Mouse (Mus musculus) stomach, postnatal 0 days (tissue): ENCODE data around the gene Ulk4. TPM values are rescaled to one million over a fixed set of nuclear protein-coding genes. Genes with fewer than 3 reads are reported as not detected.
A peak's percentile ranks its signal among the peaks of the same experiment; 100 is the strongest.

Experiments
- ATAC-seq: fragments of 200-750 bp; cut with Nextera tagmentation; 2 replicates; pipeline ENCODE4 v1.8.0; 2017; ENCODE audit not compliant: low FRiP score, low TSS enrichment
- DNase-seq: peaks from one replicate; pipeline ENCODE4 v3.0.0-alpha.2; 2016; ENCODE audit warnings: low spot score
- H3K27ac ChIP-seq: fragments of 300-500 bp; sonication (generic); replicated peaks from 2 replicates; pipeline ENCODE4 v1.5.1; 2014; ENCODE audit warnings: mild to moderate bottlenecking, control low read depth
- H3K27me3 ChIP-seq: fragments of 300-500 bp; sonication (generic); 2 replicates; pipeline ENCODE4 v1.6.1; 2014; ENCODE audit warnings: low read length; ENCODE audit not compliant: control insufficient read depth, insufficient read depth
- H3K36me3 ChIP-seq: fragments of 300-500 bp; sonication (generic); 2 replicates; pipeline ENCODE4 v1.6.1; 2014; ENCODE audit warnings: low read length, mixed read lengths; ENCODE audit not compliant: control insufficient read depth, insufficient read depth
- H3K4me1 ChIP-seq: fragments of 300-500 bp; sonication (generic); replicated peaks from 2 replicates; pipeline ENCODE4 v1.6.1; 2014; ENCODE audit warnings: antibody characterized with exemption; ENCODE audit not compliant: control insufficient read depth, insufficient read depth
- H3K4me2 ChIP-seq: fragments of 300-500 bp; sonication (generic); replicated peaks from 2 replicates; pipeline ENCODE4 v1.6.1; 2014; ENCODE audit warnings: low read depth, mild to moderate bottlenecking, control low read depth, moderate library complexity
- H3K4me3 ChIP-seq: fragments of 300-500 bp; sonication (generic); 2 replicates; pipeline ENCODE4 v1.5.1; 2014; ENCODE audit warnings: low read depth, low read length, control low read depth
- H3K9ac ChIP-seq: fragments of 300-500 bp; sonication (generic); 2 replicates; pipeline ENCODE4 v1.6.1; 2014; ENCODE audit warnings: mild to moderate bottlenecking, low read length, control low read depth, mixed read lengths
- H3K9me3 ChIP-seq: fragments of 300-500 bp; sonication (generic); 2 replicates; pipeline ENCODE4 v1.6.1; 2016; ENCODE audit warnings: low read length; ENCODE audit not compliant: control insufficient read depth
- CTCF ChIP-seq: IDR thresholded peaks from 2 replicates; pipeline ENCODE4 v1.5.1; 2016; ENCODE audit warnings: antibody characterized with exemption, low read depth, mild to moderate bottlenecking, moderate library complexity
- EP300 ChIP-seq: optimal IDR thresholded peaks from 2 replicates; pipeline ENCODE3; 2016; ENCODE audit warnings: antibody characterized with exemption
- WGBS: fragments of 180-500 bp; shearing (Covaris S2); extraction: QIAGEN DNeasy Blood & Tissue Kit; methylation state at CpG from one replicate; pipeline ENCODE4 v1.1.7; 2014; 5-methylcytosine and 5-hydroxymethylcytosine counted together
- polyA plus RNA-seq: library from polyadenylated mRNA; unstranded; fragments of >200 nt; fragmentation: Nextera tagmentation; extraction: Ambion mirVana; gene quantifications from 2 replicates; pipeline ENCODE4 v1.2.1, GENCODE M21; 2015

The Ulk4 gene
- polyA plus RNA-seq, 1 experiment from 2014 or later, result 73.3 TPM

GRCm38 (mm10) chr9:121316621-121317405 is 39.8 kb upstream of the Ulk4 start:
- peak; percentile 31 for TF ChIP-seq CTCF
- no peak for TF ChIP-seq EP300
- Histone ChIP-seq H3K27me3 (no peaks in the 10 kb centered on the region), H3K36me3 (0 out of 2 replicates have a peak, but pooled peaks cover 2% of the 10 kb centered on the region), H3K27ac (peak overlapping the region; percentile 67), H3K9me3 (no peaks in the 10 kb centered on the region), H3K4me1 (peaks cover 20% of the 10 kb centered on the region), H3K4me2 (no peak overlapping the region), H3K4me3 (no peak overlapping the region), H3K9ac (no peak overlapping the region)
- 51% methylated on average over 12 of the region's 12 CpGs for WGBS
- DNase-seq (no peak), ATAC-seq (peak; percentile 32; the same call in 1 of the 2 replicates)

DNA sequence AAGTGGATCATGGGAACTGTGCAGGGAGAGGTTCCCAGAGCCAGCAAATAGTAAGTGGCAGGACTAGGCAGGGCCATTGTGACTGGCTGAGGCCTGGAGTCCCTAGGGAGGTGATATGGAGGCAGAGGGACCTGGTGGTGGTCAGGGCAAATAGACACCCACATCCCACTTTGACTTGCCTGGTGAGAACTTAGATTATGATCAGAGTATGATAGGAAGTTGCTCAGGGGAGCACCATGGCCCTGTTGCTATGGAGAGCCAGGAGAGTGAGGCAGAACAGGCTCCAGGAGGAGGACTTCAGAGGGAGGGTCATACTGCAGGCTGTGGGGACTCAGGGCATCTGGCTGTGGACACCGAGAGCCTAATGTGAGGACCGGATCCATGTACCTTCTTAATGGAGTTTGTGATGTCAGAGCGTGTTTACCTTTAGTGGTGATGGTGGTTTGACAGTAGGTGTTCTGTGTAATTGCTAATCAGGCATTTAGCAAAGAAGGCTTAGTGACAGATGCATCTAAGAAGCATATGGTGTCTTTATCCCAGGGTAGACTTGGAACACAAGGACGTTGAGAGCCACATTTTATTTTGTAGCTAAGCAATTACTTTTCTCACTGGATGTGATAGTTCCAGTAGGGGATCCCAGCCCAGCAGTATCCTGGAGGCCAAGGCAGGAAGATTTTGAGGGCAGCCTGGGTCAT is 39.1 kb upstream of the Ulk4 start:
- H3K27ac ChIP-seq, result peak overlapping the region; percentile 61; the same call in 1 of the 2 replicates
- H3K9ac ChIP-seq, result no peak overlapping the region
- H3K4me2 ChIP-seq, result no peak overlapping the region
- DNase-seq (no peak), ATAC-seq (no peak)
- no peak for TF ChIP-seq CTCF
- peaks cover 20% of the 10 kb centered on the region for H3K4me1 ChIP-seq
- H3K4me3 ChIP-seq, result no peak overlapping the region
- no peaks in the 10 kb centered on the region for H3K9me3 ChIP-seq
- no peaks in the 10 kb centered on the region for H3K27me3 ChIP-seq
- H3K36me3 ChIP-seq, result no peaks in the 10 kb centered on the region
- WGBS, result 72% methylated on average over 4 of the region's 4 CpGs

GRCm38 (mm10) chr9:121314541-121315152 is 37.6 kb upstream of the Ulk4 start:
- H3K27ac ChIP-seq, result peak overlapping the region; percentile 95
- ATAC-seq (peak; percentile 49), DNase-seq (peak; percentile 55)
- no peaks in the 10 kb centered on the region for H3K36me3 ChIP-seq
- peak overlapping the region; percentile 56; the same call in 1 of the 2 replicates for H3K9ac ChIP-seq
- peak overlapping the region; percentile 73 for H3K4me2 ChIP-seq
- no peak for TF ChIP-seq EP300
- no peak for TF ChIP-seq CTCF
- peak overlapping the region; percentile 31 for H3K4me3 ChIP-seq
- no peaks in the 10 kb centered on the region for H3K9me3 ChIP-seq
- H3K4me1 ChIP-seq, result peaks cover 20% of the 10 kb centered on the region
- 2% methylated on average over 14 of the region's 14 CpGs for WGBS
- H3K27me3 ChIP-seq, result no peaks in the 10 kb centered on the region

GRCm38 (mm10) chr9:121313656-121314374 is 36.8 kb upstream of the Ulk4 start:
- no peak for TF ChIP-seq CTCF
- TF ChIP-seq EP300, result no peak
- H3K4me2 ChIP-seq, result peak overlapping the region; percentile 73
- H3K27ac ChIP-seq, result peak overlapping the region; percentile 95
- H3K27me3 ChIP-seq, result no peaks in the 10 kb centered on the region
- H3K9ac ChIP-seq, result peak overlapping the region; percentile 56
- H3K9me3 ChIP-seq, result no peaks in the 10 kb centered on the region
- peaks cover 20% of the 10 kb centered on the region for H3K4me1 ChIP-seq
- H3K4me3 ChIP-seq, result peak overlapping the region; percentile 31
- DNase-seq (peak; percentile 83), ATAC-seq (peak; percentile 82)
- no peaks in the 10 kb centered on the region for H3K36me3 ChIP-seq
- 3% methylated on average over 21 of the region's 21 CpGs for WGBS

DNA sequence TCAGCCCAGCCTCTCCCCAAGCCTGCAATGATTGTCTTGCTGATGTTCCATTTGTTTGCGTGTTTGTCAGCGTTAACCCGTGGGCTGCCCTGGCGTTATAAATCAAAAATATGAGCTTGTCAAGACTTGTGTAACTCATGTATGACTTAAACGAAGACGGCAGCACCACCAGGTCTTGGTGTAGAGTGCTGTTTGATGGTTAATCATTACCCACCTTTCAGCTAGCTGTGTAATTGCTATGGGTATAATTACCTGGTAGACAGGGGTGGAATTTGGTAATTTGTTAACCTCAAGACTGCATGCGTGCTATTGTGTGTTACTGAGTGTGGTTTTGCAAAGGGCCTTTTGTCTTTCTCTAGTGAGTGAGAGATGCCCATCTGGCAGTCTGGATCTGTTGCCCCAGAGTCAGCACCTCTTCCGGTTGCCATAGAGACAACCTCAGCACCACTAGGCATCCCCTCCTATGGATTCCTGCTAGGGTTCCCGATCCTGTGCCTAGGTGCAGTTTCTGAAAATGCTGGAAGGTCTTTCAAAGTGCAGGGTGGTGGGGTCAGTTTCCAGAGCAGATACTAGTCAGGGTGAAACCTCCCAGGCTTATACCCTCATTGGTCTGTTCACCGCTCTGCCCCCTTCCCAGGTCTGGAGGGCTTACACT is 35.4 kb upstream of the Ulk4 start:
- no peaks in the 10 kb centered on the region for H3K9me3 ChIP-seq
- H3K27ac ChIP-seq, result 0 out of 2 replicates have a peak overlapping the region, but pooled peaks have one; percentile 18
- WGBS, result 45% methylated on average over 10 of the region's 10 CpGs
- ATAC-seq (no peak), DNase-seq (no peak)
- H3K36me3 ChIP-seq, result no peaks in the 10 kb centered on the region
- no peak overlapping the region for H3K4me3 ChIP-seq
- H3K4me1 ChIP-seq, result peaks cover 20% of the 10 kb centered on the region
- H3K4me2 ChIP-seq, result no peak overlapping the region
- TF ChIP-seq CTCF (no peak), EP300 (no peak)
- H3K9ac ChIP-seq, result no peak overlapping the region
- no peaks in the 10 kb centered on the region for H3K27me3 ChIP-seq
